Mouse (Mus musculus) myocyte (in vitro differentiated cells): Measurements from ENCODE around the gene Prpf18.

ENCODE experiments used
- POLR2A ChIP-seq: IDR thresholded peaks from one replicate; pipeline ENCODE4 v1.6.1; 2011; ENCODE audit warnings: low read depth, mild to moderate bottlenecking, control low read depth, moderate library complexity; ENCODE audit not compliant: insufficient read length
- REST ChIP-seq: IDR thresholded peaks from one replicate; pipeline ENCODE4 v1.6.1; 2011; ENCODE audit warnings: mild to moderate bottlenecking, control low read depth, moderate library complexity; ENCODE audit not compliant: insufficient read depth, insufficient read length
- TCF3 ChIP-seq: IDR thresholded peaks from one replicate; pipeline ENCODE4 v1.6.1; 2011; ENCODE audit warnings: low read depth, control low read depth; ENCODE audit not compliant: insufficient read length

DNA sequence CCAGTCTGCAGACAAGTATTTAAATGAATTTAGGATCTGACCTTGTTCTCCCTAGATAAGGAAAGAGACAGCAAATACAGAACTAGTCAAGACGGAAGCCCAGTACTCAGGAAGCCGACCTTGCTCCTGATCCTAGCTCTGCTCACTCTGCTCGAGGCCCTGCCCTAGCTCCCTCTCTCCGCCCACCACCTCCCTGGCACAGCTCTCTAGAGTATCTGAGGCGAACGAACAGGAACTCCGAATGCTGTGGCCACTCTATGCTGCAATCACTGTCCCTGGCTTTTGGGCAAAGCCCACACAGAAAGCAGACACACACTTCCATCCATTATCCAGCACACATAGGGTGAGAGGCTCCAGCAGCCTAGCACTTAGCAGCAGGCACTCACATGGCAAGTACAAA lies 15.3 kb downstream of the Prpf18 start:
- no peak for TF ChIP-seq TCF3
- TF ChIP-seq POLR2A: no peak
- no peak for TF ChIP-seq REST
